Mouse (Mus musculus) neural tube, embryonic 11.5 days (tissue): ENCODE results near the gene Olfr250. TPM values are rescaled to one million over a fixed set of nuclear protein-coding genes. Genes with fewer than 3 reads are reported as not detected.
"Not testable (repeated sequence)": the region's sequence is repeated elsewhere in the genome, so short reads cannot be mapped to it uniquely, and the experiment has no call there.

Experiments used
- ATAC-seq: fragments of 200-750 bp; cut with Nextera tagmentation; 2 replicates; pipeline ENCODE4 v1.8.0; 2017; ENCODE audit warnings: moderate number of reproducible peaks, mild to moderate bottlenecking, moderate TSS enrichment, moderate library complexity; ENCODE audit not compliant: insufficient read depth, low FRiP score, low TSS enrichment
- DNase-seq: peaks from one replicate; pipeline ENCODE4 v3.0.0-alpha.2; 2015; ENCODE audit warnings: low spot score
- H3K27ac ChIP-seq: fragments of 300-500 bp; sonication (generic); 2 replicates; pipeline ENCODE4 v1.5.1; 2014; ENCODE audit warnings: low read depth, mild to moderate bottlenecking, low read length
- H3K27me3 ChIP-seq: fragments of 300-500 bp; sonication (generic); 2 replicates; pipeline ENCODE4 v1.6.1; 2014; ENCODE audit warnings: mild to moderate bottlenecking, low read length, mixed read lengths; ENCODE audit not compliant: control insufficient read depth, insufficient read depth
- H3K36me3 ChIP-seq: fragments of 300-500 bp; sonication (generic); 2 replicates; pipeline ENCODE4 v1.6.1; 2014; ENCODE audit warnings: mild to moderate bottlenecking, low read length, moderate library complexity, mixed read lengths; ENCODE audit not compliant: control insufficient read depth, insufficient read depth
- H3K4me1 ChIP-seq: fragments of 300-500 bp; sonication (generic); 2 replicates; pipeline ENCODE4 v1.6.1; 2014; ENCODE audit warnings: low read length, mixed read lengths; ENCODE audit not compliant: control insufficient read depth, insufficient read depth
- H3K4me2 ChIP-seq: fragments of 300-500 bp; sonication (generic); 2 replicates; pipeline ENCODE4 v1.6.1; 2014; ENCODE audit warnings: low read depth, mild to moderate bottlenecking, moderate library complexity
- H3K4me3 ChIP-seq: fragments of 300-500 bp; sonication (generic); 2 replicates; pipeline ENCODE4 v1.5.1; 2014; ENCODE audit warnings: low read depth, low read length
- H3K9ac ChIP-seq: fragments of 300-500 bp; sonication (generic); 2 replicates; pipeline ENCODE4 v1.6.1; 2014; ENCODE audit warnings: mild to moderate bottlenecking, low read length
- H3K9me3 ChIP-seq: fragments of 300-500 bp; sonication (generic); 2 replicates; pipeline ENCODE4 v1.6.1; 2016; ENCODE audit warnings: low read length; ENCODE audit not compliant: control insufficient read depth
- WGBS: fragments of 180-500 bp; shearing (Covaris S2); extraction: QIAGEN DNeasy Blood & Tissue Kit; methylation state at CpG from one replicate; pipeline ENCODE4 v1.1.7; 2014; 5-methylcytosine and 5-hydroxymethylcytosine counted together
- polyA plus RNA-seq: library from polyadenylated mRNA; unstranded; fragments of >200 nt; fragmentation: Nextera tagmentation; extraction: Ambion mirVana; gene quantifications from 2 replicates; pipeline ENCODE4 v1.2.1, GENCODE M21; 2014

Olfr250 gene
- not detected in 2 replicates for polyA plus RNA-seq

- H3K9me3 ChIP-seq = no peaks in the 10 kb centered on the region
- H3K27me3 ChIP-seq = no peaks in the 10 kb centered on the region
- 91% methylated on average over 2 of the region's 2 CpGs for WGBS
Observed at GRCm38 (mm10) chr9:38366596-38366995, at the start of gene Olfr250. Olfr250 (plus strand) TSS chr9:38366896.

GRCm38 (mm10) chr9:38328760-38329159 is 37.9 kb upstream of the Olfr250 start, which contains the start of gene Olfr25:
Olfr25 (plus strand) TSS chr9:38329060.
- H3K36me3 ChIP-seq = no peaks in the 10 kb centered on the region
- no peaks in the 10 kb centered on the region for H3K4me1 ChIP-seq
- no peaks in the 10 kb centered on the region for H3K9me3 ChIP-seq
- no peak within 1 kb of the TSS for H3K9ac ChIP-seq
- H3K4me2 ChIP-seq = no peak within 1 kb of the TSS
- ATAC-seq (no peak), DNase-seq (no peak)
- WGBS = 80% methylated on average over 3 of the region's 3 CpGs
- no peak within 1 kb of the TSS for H3K27ac ChIP-seq
- no peak within 1 kb of the TSS for H3K4me3 ChIP-seq
- no peaks in the 10 kb centered on the region for H3K27me3 ChIP-seq

More at GRCm38 (mm10) chr9:38366596-38366995, at the start of gene Olfr250:
- no peak within 1 kb of the TSS for H3K9ac ChIP-seq
- H3K4me3 ChIP-seq = no peak within 1 kb of the TSS
- ATAC-seq = no peak
- H3K4me2 ChIP-seq = no peak within 1 kb of the TSS
- H3K27ac ChIP-seq = no peak within 1 kb of the TSS
- H3K4me1 ChIP-seq = no peaks in the 10 kb centered on the region
- DNase-seq = no peak
- no peaks in the 10 kb centered on the region for H3K36me3 ChIP-seq

- H3K4me1 ChIP-seq = no peaks in the 10 kb centered on the region
- H3K9ac ChIP-seq = no peak within 1 kb of the TSS
- 94% methylated on average over 4 of the region's 4 CpGs for WGBS
- no peaks in the 10 kb centered on the region for H3K9me3 ChIP-seq
- no peak for ATAC-seq
- no peak within 1 kb of the TSS for H3K4me2 ChIP-seq
- H3K27me3 ChIP-seq = no peaks in the 10 kb centered on the region
- H3K36me3 ChIP-seq = no peaks in the 10 kb centered on the region
- no peak within 1 kb of the TSS for H3K27ac ChIP-seq
- no peak within 1 kb of the TSS for H3K4me3 ChIP-seq
- DNase-seq = no peak
Observed at GRCm38 (mm10) chr9:38348111-38348510, 18.6 kb upstream of the Olfr250 start, which contains the start of gene Olfr898. Olfr898 (plus strand) TSS chr9:38348411.

GRCm38 (mm10) chr9:38376786-38377185 is 10.1 kb downstream of the Olfr250 start, which contains the start of gene Olfr251:
Olfr251 (plus strand) TSS chr9:38377086.
- H3K9me3 ChIP-seq = no peaks in the 10 kb centered on the region
- 70% methylated on average over 2 of the region's 2 CpGs for WGBS
- H3K36me3 ChIP-seq = no peaks in the 10 kb centered on the region
- H3K9ac ChIP-seq = no peak within 1 kb of the TSS
- no peaks in the 10 kb centered on the region for H3K27me3 ChIP-seq
- ATAC-seq (no peak), DNase-seq (no peak)
- no peak within 1 kb of the TSS for H3K4me3 ChIP-seq
- no peak within 1 kb of the TSS for H3K4me2 ChIP-seq
- no peak within 1 kb of the TSS for H3K27ac ChIP-seq
- H3K4me1 ChIP-seq = no peaks in the 10 kb centered on the region

GRCm38 (mm10) chr9:38401398-38401797 is 34.7 kb downstream of the Olfr250 start, which contains the start of gene Olfr147:
Olfr147 (plus strand) TSS chr9:38401698.
- H3K4me3 ChIP-seq = no peak within 1 kb of the TSS
- H3K36me3 ChIP-seq = no peaks in the 10 kb centered on the region
- no peak within 1 kb of the TSS for H3K4me2 ChIP-seq
- ATAC-seq (no peak), DNase-seq (no peak)
- no peaks in the 10 kb centered on the region for H3K27me3 ChIP-seq
- 86% methylated on average over 1 of the region's 1 CpGs for WGBS
- no peak within 1 kb of the TSS for H3K9ac ChIP-seq
- no peak within 1 kb of the TSS for H3K27ac ChIP-seq
- no peaks in the 10 kb centered on the region for H3K4me1 ChIP-seq
- no peaks in the 10 kb centered on the region for H3K9me3 ChIP-seq

GRCm38 (mm10) chr9:38407502-38407901 is 40.8 kb downstream of the Olfr250 start:
- not testable (repeated sequence) for H3K36me3 ChIP-seq, H3K4me2 ChIP-seq, DNase-seq, ATAC-seq, H3K4me1 ChIP-seq, H3K27me3 ChIP-seq, H3K9ac ChIP-seq, H3K27ac ChIP-seq, H3K9me3 ChIP-seq, H3K4me3 ChIP-seq
- 90% methylated on average over 3 of the region's 3 CpGs for WGBS

GRCm38 (mm10) chr9:38413502-38413901 is 46.8 kb downstream of the Olfr250 start:
- not testable (repeated sequence) for H3K4me3 ChIP-seq, H3K9me3 ChIP-seq, H3K9ac ChIP-seq, H3K36me3 ChIP-seq, H3K27ac ChIP-seq, ATAC-seq, H3K4me1 ChIP-seq, H3K27me3 ChIP-seq, H3K4me2 ChIP-seq
- DNase-seq = peak; percentile 12
- 93% methylated on average over 14 of the region's 14 CpGs for WGBS

Other genes with a start within 250 kb of the Olfr250 start
- gene Olfr890, start 224.4 kb upstream of the Olfr250 start, polyA plus RNA-seq = not detected in 2 replicates
- not detected in 2 replicates for gene Olfr891, start 186.1 kb upstream of the Olfr250 start, polyA plus RNA-seq
- gene Olfr893, start 158.5 kb upstream of the Olfr250 start, polyA plus RNA-seq = not detected in 2 replicates
- not detected in 2 replicates for gene Olfr894, start 148.8 kb upstream of the Olfr250 start, polyA plus RNA-seq
- gene Olfr143, start 114.1 kb upstream of the Olfr250 start, polyA plus RNA-seq = not detected in 2 replicates
- gene Olfr895, start 99.0 kb upstream of the Olfr250 start, polyA plus RNA-seq = not detected in 2 replicates
- not detected in 2 replicates for gene Olfr896-ps1, start 75.8 kb upstream of the Olfr250 start, polyA plus RNA-seq
- not detected in 2 replicates for gene Olfr25, start 37.8 kb upstream of the Olfr250 start, polyA plus RNA-seq
- gene Olfr898, start 18.5 kb upstream of the Olfr250 start, polyA plus RNA-seq = not detected in 2 replicates
- gene Olfr251, start 10.2 kb downstream of the Olfr250 start, polyA plus RNA-seq = not detected in 2 replicates
- not detected in 2 replicates for gene Olfr147, start 34.8 kb downstream of the Olfr250 start, polyA plus RNA-seq
- gene Olfr901, start 62.6 kb downstream of the Olfr250 start, polyA plus RNA-seq = not detected in 2 replicates
- not detected in 2 replicates for gene Olfr902, start 80.8 kb downstream of the Olfr250 start, polyA plus RNA-seq
- not detected in 2 replicates for gene Olfr904, start 96.2 kb downstream of the Olfr250 start, polyA plus RNA-seq
- not detected in 2 replicates for gene Olfr905, start 104.2 kb downstream of the Olfr250 start, polyA plus RNA-seq
- gene Olfr906, start 120.2 kb downstream of the Olfr250 start, polyA plus RNA-seq = not detected in 2 replicates
- gene Olfr907, start 128.9 kb downstream of the Olfr250 start, polyA plus RNA-seq = not detected in 2 replicates
- not detected in 2 replicates for gene Olfr911-ps1, start 154.7 kb downstream of the Olfr250 start, polyA plus RNA-seq
- gene Olfr910, start 171.0 kb downstream of the Olfr250 start, polyA plus RNA-seq = not detected in 2 replicates
- not detected in 2 replicates for gene Olfr912, start 213.3 kb downstream of the Olfr250 start, polyA plus RNA-seq
- gene Olfr913, start 225.9 kb downstream of the Olfr250 start, polyA plus RNA-seq = not detected in 2 replicates
- gene Olfr914, start 238.2 kb downstream of the Olfr250 start, polyA plus RNA-seq = not detected in 2 replicates